Mouse (Mus musculus) neural tube, embryonic 13.5 days (tissue): Measurements from ENCODE around the gene Ltb4r2. TPM values are rescaled to one million over a fixed set of nuclear protein-coding genes. Genes with fewer than 3 reads are reported as not detected.

Experiments used
- ATAC-seq: fragments of 200-750 bp; cut with Nextera tagmentation; 2 replicates; pipeline ENCODE4 v1.8.0; 2017; ENCODE audit warnings: low read depth, mild to moderate bottlenecking, moderate TSS enrichment, moderate library complexity
- H3K27ac ChIP-seq: fragments of 300-500 bp; sonication (generic); replicated peaks from 2 replicates; pipeline ENCODE4 v1.5.1; 2015; ENCODE audit warnings: moderate library complexity, mild to moderate bottlenecking, inconsistent platforms
- H3K27me3 ChIP-seq: fragments of 300-500 bp; sonication (generic); 2 replicates; pipeline ENCODE4 v1.6.1; 2015; ENCODE audit warnings: mild to moderate bottlenecking, inconsistent platforms
- H3K36me3 ChIP-seq: fragments of 300-500 bp; sonication (generic); 2 replicates; pipeline ENCODE4 v1.6.1; 2015; ENCODE audit warnings: mild to moderate bottlenecking, inconsistent platforms
- H3K4me1 ChIP-seq: fragments of 300-500 bp; sonication (generic); replicated peaks from 2 replicates; pipeline ENCODE4 v1.6.1; 2015; ENCODE audit warnings: inconsistent platforms
- H3K4me2 ChIP-seq: fragments of 300-500 bp; sonication (generic); 2 replicates; pipeline ENCODE4 v1.6.1; 2015; ENCODE audit warnings: inconsistent platforms, mild to moderate bottlenecking, moderate library complexity
- H3K4me3 ChIP-seq: fragments of 300-500 bp; sonication (generic); 2 replicates; pipeline ENCODE4 v1.5.1; 2015; ENCODE audit warnings: mild to moderate bottlenecking, inconsistent platforms
- H3K9ac ChIP-seq: fragments of 300-500 bp; sonication (generic); 2 replicates; pipeline ENCODE4 v1.6.1; 2015; ENCODE audit warnings: moderate library complexity, mild to moderate bottlenecking, inconsistent platforms
- H3K9me3 ChIP-seq: fragments of 300-500 bp; sonication (generic); 2 replicates; pipeline ENCODE4 v1.6.1; 2016; ENCODE audit warnings: inconsistent platforms
- WGBS: fragments of 180-500 bp; shearing (Covaris S2); methylation state at CpG from one replicate; pipeline ENCODE4 v1.1.7; 2015; 5-methylcytosine and 5-hydroxymethylcytosine counted together
- polyA plus RNA-seq: library from polyadenylated mRNA; unstranded; fragments of >200 nt; fragmentation: Nextera tagmentation; extraction: Ambion mirVana; gene quantifications from 2 replicates; pipeline ENCODE4 v1.2.1, GENCODE M21; 2015

The Ltb4r2 gene
- polyA plus RNA-seq, 1 experiment from 2014 or later: 0.29 TPM

GRCm38 (mm10) chr14:55787731-55788130, 26.5 kb downstream of the Ltb4r2 start:
- 33% methylated on average over 11 of the region's 11 CpGs for WGBS
- no peak for ATAC-seq
- Histone ChIP-seq H3K27ac (no peak overlapping the region), H3K36me3 (no peaks in the 10 kb centered on the region), H3K9me3 (no peaks in the 10 kb centered on the region), H3K27me3 (peaks cover 81% of the 10 kb centered on the region), H3K4me3 (0 out of 2 replicates have a peak overlapping the region, but pooled peaks have one; percentile 31), H3K4me2 (peak overlapping the region; percentile 53), H3K4me1 (peaks cover 18% of the 10 kb centered on the region), H3K9ac (0 out of 2 replicates have a peak overlapping the region, but pooled peaks have one; percentile 41)

GRCm38 (mm10) chr14:55788256-55789050, 27.2 kb downstream of the Ltb4r2 start, which contains the start of gene Ripk3:
Gene Ripk3 (minus strand): TSS chr14:55788865.
- no peaks in the 10 kb centered on the region for H3K9me3 ChIP-seq
- H3K4me2 ChIP-seq: peak within 1 kb of the TSS; percentile 53
- H3K27ac ChIP-seq: no peak within 1 kb of the TSS
- H3K9ac ChIP-seq: peak within 1 kb of the TSS; percentile 41; the same call in 1 of the 2 replicates
- H3K4me1 ChIP-seq: peaks cover 15% of the 10 kb centered on the region
- H3K27me3 ChIP-seq: peaks cover 74% of the 10 kb centered on the region
- ATAC-seq: no peak
- peak within 1 kb of the TSS; percentile 31 for H3K4me3 ChIP-seq
- 5% methylated on average over 40 of the region's 40 CpGs for WGBS
- H3K36me3 ChIP-seq: no peaks in the 10 kb centered on the region

- no peak overlapping the region for H3K9ac ChIP-seq
- H3K27me3 ChIP-seq: peaks cover 24% of the 10 kb centered on the region
- no peaks in the 10 kb centered on the region for H3K9me3 ChIP-seq
- no peaks in the 10 kb centered on the region for H3K36me3 ChIP-seq
- H3K4me2 ChIP-seq: no peak overlapping the region
- H3K27ac ChIP-seq: no peak overlapping the region
- no peak for ATAC-seq
- no peak overlapping the region for H3K4me3 ChIP-seq
- 71% methylated on average over 2 of the region's 2 CpGs for WGBS
- H3K4me1 ChIP-seq: peaks cover 1% of the 10 kb centered on the region
These were observed 32.2 kb downstream of the Ltb4r2 start for GRCm38 (mm10) chr14:55793461-55793860.

GRCm38 (mm10) chr14:55793946-55794345, 32.7 kb downstream of the Ltb4r2 start:
- 69% methylated on average over 2 of the region's 2 CpGs for WGBS
- no peak overlapping the region for H3K27ac ChIP-seq
- H3K4me2 ChIP-seq: no peak overlapping the region
- H3K9me3 ChIP-seq: no peaks in the 10 kb centered on the region
- H3K9ac ChIP-seq: no peak overlapping the region
- H3K36me3 ChIP-seq: no peaks in the 10 kb centered on the region
- no peaks in the 10 kb centered on the region for H3K4me1 ChIP-seq
- H3K27me3 ChIP-seq: peaks cover 19% of the 10 kb centered on the region
- no peak overlapping the region for H3K4me3 ChIP-seq
- no peak for ATAC-seq

- Histone ChIP-seq H3K36me3 (no peaks in the 10 kb centered on the region), H3K4me1 (no peaks in the 10 kb centered on the region), H3K4me3 (no peak overlapping the region), H3K4me2 (no peak overlapping the region), H3K9me3 (no peaks in the 10 kb centered on the region), H3K9ac (no peak overlapping the region), H3K27me3 (peaks cover 2% of the 10 kb centered on the region; the same call in 1 of the 2 replicates), H3K27ac (no peak overlapping the region)
- WGBS: 87% methylated on average over 15 of the region's 15 CpGs
- no peak for ATAC-seq
These were observed 34.3 kb downstream of the Ltb4r2 start for GRCm38 (mm10) chr14:55795380-55796163.

Other genes starting within 250 kb of the Ltb4r2 start
- 0.07 TPM in 1 of 2 replicates, not detected in the other for gene Nrl, start 236.4 kb upstream of the Ltb4r2 start, polyA plus RNA-seq
- 18.7 and 20.3 TPM in 2 replicates for gene Pck2, start 221.2 kb upstream of the Ltb4r2 start, polyA plus RNA-seq
- gene Dcaf11, start 201.4 kb upstream of the Ltb4r2 start, polyA plus RNA-seq: 109 and 126 TPM in 2 replicates
- gene A730061H03Rik, start 201.0 kb upstream of the Ltb4r2 start, polyA plus RNA-seq: 0.59 TPM in 1 of 2 replicates, not detected in the other
- gene Fitm1, start 185.8 kb upstream of the Ltb4r2 start, polyA plus RNA-seq: 1.0 and 3.2 TPM in 2 replicates
- 167 and 179 TPM in 2 replicates for gene Psme1, start 183.3 kb upstream of the Ltb4r2 start, polyA plus RNA-seq
- gene Emc9, start 176.1 kb upstream of the Ltb4r2 start, polyA plus RNA-seq: 20.4 and 24.5 TPM in 2 replicates
- 178 and 199 TPM in 2 replicates for gene Psme2, start 170.3 kb upstream of the Ltb4r2 start, polyA plus RNA-seq
- gene Rnf31, start 169.7 kb upstream of the Ltb4r2 start, polyA plus RNA-seq: 21.7 and 27.5 TPM in 2 replicates
- gene Irf9, start 157.9 kb upstream of the Ltb4r2 start, polyA plus RNA-seq: 9.8 and 10.4 TPM in 2 replicates
- 17.4 and 17.6 TPM in 2 replicates for gene Rec8, start 143.4 kb upstream of the Ltb4r2 start, polyA plus RNA-seq
- 81.6 and 84.5 TPM in 2 replicates for gene Ipo4, start 125.5 kb upstream of the Ltb4r2 start, polyA plus RNA-seq
- gene Gm49378, start 123.5 kb upstream of the Ltb4r2 start, polyA plus RNA-seq: 1.9 and 3.0 TPM in 2 replicates
- gene Tm9sf1, start 117.6 kb upstream of the Ltb4r2 start, polyA plus RNA-seq: 60.0 and 61.2 TPM in 2 replicates
- gene Tssk4, start 111.2 kb upstream of the Ltb4r2 start, polyA plus RNA-seq: 0.30 and 0.31 TPM in 2 replicates
- gene Mdp1, start 100.9 kb upstream of the Ltb4r2 start, polyA plus RNA-seq: 68.6 and 70.4 TPM in 2 replicates
- gene Gmpr2, start 89.5 kb upstream of the Ltb4r2 start, polyA plus RNA-seq: 51.1 and 55.0 TPM in 2 replicates
- gene Nedd8, start 89.3 kb upstream of the Ltb4r2 start, polyA plus RNA-seq: 551 and 603 TPM in 2 replicates
- 26.3 and 26.9 TPM in 2 replicates for gene Tinf2, start 79.6 kb upstream of the Ltb4r2 start, polyA plus RNA-seq
- 0.17 and 0.66 TPM in 2 replicates for gene Tgm1, start 47.5 kb upstream of the Ltb4r2 start, polyA plus RNA-seq
- 50.6 and 53.2 TPM in 2 replicates for gene Rabggta, start 39.2 kb upstream of the Ltb4r2 start, polyA plus RNA-seq
- gene Dhrs1, start 15.7 kb upstream of the Ltb4r2 start, polyA plus RNA-seq: 90.0 and 95.0 TPM in 2 replicates
- gene Nop9, start 15.7 kb upstream of the Ltb4r2 start, polyA plus RNA-seq: 29.3 and 32.7 TPM in 2 replicates
- gene Cideb, start 3.0 kb upstream of the Ltb4r2 start, polyA plus RNA-seq: 0.24 TPM in 1 of 2 replicates, not detected in the other
- gene Ltb4r1, start 4.5 kb downstream of the Ltb4r2 start, polyA plus RNA-seq: 0.21 and 0.28 TPM in 2 replicates
- 4.4 and 5.7 TPM in 2 replicates for gene Adcy4, start 22.7 kb downstream of the Ltb4r2 start, polyA plus RNA-seq
- 4.3 and 4.7 TPM in 2 replicates for gene Ripk3, start 27.4 kb downstream of the Ltb4r2 start, polyA plus RNA-seq
- gene Nfatc4, start 61.7 kb downstream of the Ltb4r2 start, polyA plus RNA-seq: 12.2 and 14.2 TPM in 2 replicates
- gene Nynrin, start 92.6 kb downstream of the Ltb4r2 start, polyA plus RNA-seq: 11.8 and 12.7 TPM in 2 replicates
- 0.19 and 0.25 TPM in 2 replicates for gene Cbln3, start 123.0 kb downstream of the Ltb4r2 start, polyA plus RNA-seq
- 10.5 and 11.1 TPM in 2 replicates for gene Khnyn, start 123.5 kb downstream of the Ltb4r2 start, polyA plus RNA-seq
- gene Sdr39u1, start 138.9 kb downstream of the Ltb4r2 start, polyA plus RNA-seq: 105 and 109 TPM in 2 replicates
- 0.47 TPM in 1 of 2 replicates, not detected in the other for gene Cma1, start 183.2 kb downstream of the Ltb4r2 start, polyA plus RNA-seq
- gene Cma2, start 189.6 kb downstream of the Ltb4r2 start, polyA plus RNA-seq: not detected in 2 replicates